Mouse (Mus musculus): Measurements from ENCODE around the gene Ubxn1. TPM values are rescaled to one million over a fixed set of nuclear protein-coding genes. Genes with fewer than 3 reads are reported as not detected.
"Not testable (repeated sequence)": the region's sequence is repeated elsewhere in the genome, so short reads cannot be mapped to it uniquely, and the experiment has no call there.

Gene Ubxn1
- polyA plus RNA-seq (2015; fragmentation: Nextera tagmentation; extraction: Ambion mirVana) = 170 and 175 TPM in 2 replicates

DNA sequence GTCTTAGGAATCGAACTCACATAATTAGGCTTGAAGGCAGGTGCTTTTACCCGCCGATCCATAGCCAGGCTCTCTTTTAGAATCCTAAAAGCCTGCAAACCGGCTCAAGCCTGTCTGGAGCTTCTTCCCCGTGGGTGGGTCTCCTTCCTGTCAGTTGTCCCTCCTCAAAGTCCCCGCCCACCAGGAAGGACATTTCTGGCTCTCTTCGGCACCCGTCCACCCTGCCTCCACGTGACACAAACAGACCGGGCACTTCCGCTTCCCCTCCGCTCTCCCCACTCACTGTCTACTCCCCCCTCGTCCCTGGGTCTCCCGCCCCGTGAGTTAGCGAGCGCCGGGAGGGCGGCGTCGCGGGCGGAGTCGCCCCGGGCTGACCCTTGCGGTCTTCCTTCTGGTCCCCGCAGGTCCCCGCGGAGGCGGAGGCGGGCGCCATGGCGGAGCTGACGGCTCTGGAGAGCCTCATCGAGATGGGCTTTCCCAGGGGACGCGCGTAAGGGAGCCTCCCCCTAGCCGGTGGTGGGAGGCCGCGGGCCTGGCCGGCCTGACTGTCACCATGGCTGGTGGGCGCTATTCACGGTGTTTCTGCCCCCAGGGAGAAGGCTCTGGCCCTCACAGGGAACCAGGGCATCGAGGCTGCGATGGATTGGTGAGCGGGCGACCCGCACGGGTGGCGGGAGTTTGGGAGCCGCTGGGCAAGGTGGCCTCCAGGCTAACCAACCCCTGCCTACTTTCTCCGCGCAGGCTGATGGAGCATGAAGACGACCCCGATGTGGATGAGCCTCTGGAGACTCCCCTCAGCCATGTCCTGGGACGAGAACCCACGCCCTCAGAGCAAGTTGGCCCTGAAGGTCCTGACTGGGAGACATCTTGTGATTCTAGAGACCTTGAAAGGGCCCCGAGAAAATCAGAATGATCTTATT lies at the start of gene Ubxn1:
Gene Ubxn1, plus strand, starts transcription at position 230 of the 920 bp plus-strand sequence.
- ATAC-seq (ENCODE audit: insufficient read depth, low FRiP score) = peak; percentile 96
- H3K27me3 ChIP-seq (ENCODE audit: control insufficient read depth, insufficient read depth, low read length) = no peaks in the 10 kb centered on the region
- peak within 1 kb of the TSS; percentile 78 for H3K4me2 ChIP-seq (ENCODE audit: low read depth, low read length)
- peak within 1 kb of the TSS; percentile 90 for H3K27ac ChIP-seq (ENCODE audit: low read length)
- H3K9me3 ChIP-seq (replicated peaks; ENCODE audit: control insufficient read depth, low read length) = no peaks in the 10 kb centered on the region
- H3K4me1 ChIP-seq (ENCODE audit: control insufficient read depth, insufficient read depth, low read length) = peaks cover 8% of the 10 kb centered on the region
- H3K9ac ChIP-seq (ENCODE audit: low read length) = peak within 1 kb of the TSS; percentile 96
- peaks cover 7% of the 10 kb centered on the region; the same call in 1 of the 2 replicates for H3K36me3 ChIP-seq (ENCODE audit: control insufficient read depth, insufficient read depth, low read length)
- WGBS = under 1% methylated on average over 59 of the region's 59 CpGs
- H3K4me3 ChIP-seq (replicated peaks; ENCODE audit: low read length) = peak within 1 kb of the TSS; percentile 93

DNA sequence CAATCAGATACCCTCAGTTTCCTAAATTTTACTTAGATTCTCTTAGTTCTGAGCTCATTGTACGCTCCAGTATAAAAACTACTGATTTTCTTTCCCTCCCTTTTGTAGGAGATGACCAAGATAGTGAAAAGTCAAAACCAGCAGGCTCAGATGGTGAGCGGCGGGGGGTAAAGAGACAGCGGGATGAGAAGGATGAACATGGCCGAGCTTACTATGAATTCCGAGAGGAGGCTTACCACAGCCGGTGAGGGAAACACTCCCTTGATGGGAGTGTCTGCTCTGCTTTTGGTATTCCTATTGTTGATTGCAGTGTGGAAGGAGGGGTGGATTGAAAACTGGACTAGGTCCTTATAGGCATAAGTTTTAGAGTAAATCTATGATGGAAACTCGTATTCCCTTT lies 48.6 kb upstream of the Ubxn1 start:
- 69% methylated on average over 8 of the region's 8 CpGs for WGBS
- peak overlapping the region; percentile 89 for H3K4me2 ChIP-seq (ENCODE audit: low read depth, low read length)
- H3K4me1 ChIP-seq (ENCODE audit: control insufficient read depth, insufficient read depth, low read length) = peaks cover 17% of the 10 kb centered on the region
- no peak overlapping the region for H3K27ac ChIP-seq (ENCODE audit: low read length)
- H3K4me3 ChIP-seq (replicated peaks; ENCODE audit: low read length) = peak overlapping the region; percentile 100
- H3K27me3 ChIP-seq (ENCODE audit: control insufficient read depth, insufficient read depth, low read length) = no peaks in the 10 kb centered on the region
- H3K36me3 ChIP-seq (ENCODE audit: control insufficient read depth, insufficient read depth, low read length) = peaks cover 26% of the 10 kb centered on the region
- no peaks in the 10 kb centered on the region for H3K9me3 ChIP-seq (replicated peaks; ENCODE audit: control insufficient read depth, low read length)
- no peak for ATAC-seq (ENCODE audit: insufficient read depth, low FRiP score)
- H3K9ac ChIP-seq (ENCODE audit: low read length) = peak overlapping the region; percentile 51

DNA sequence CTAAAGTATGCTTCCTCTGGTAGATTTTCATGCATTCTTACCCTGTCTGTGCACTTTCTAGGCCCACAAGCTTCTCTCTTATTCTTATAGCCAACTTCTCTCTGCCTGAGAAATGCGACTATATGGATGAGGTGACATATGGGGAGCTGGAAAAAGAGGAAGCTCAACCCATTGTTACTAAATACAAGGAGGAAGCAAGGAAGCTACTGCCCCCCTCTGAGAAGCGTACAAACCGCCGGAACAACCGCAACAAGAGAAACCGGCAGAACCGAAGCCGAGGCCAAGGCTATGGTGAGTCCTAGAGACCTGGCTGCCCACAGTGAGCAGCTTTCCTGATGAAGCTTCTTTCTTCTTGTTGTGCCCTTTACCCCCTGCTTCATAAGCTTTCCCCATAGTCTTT lies 41.6 kb upstream of the Ubxn1 start, which contains the start of gene AC129217.1:
Gene AC129217.1, plus strand, starts transcription at position 114 of the 400 bp plus-strand sequence.
- no peak within 1 kb of the TSS for H3K27ac ChIP-seq (ENCODE audit: low read length)
- no peak within 1 kb of the TSS for H3K4me3 ChIP-seq (replicated peaks; ENCODE audit: low read length)
- H3K27me3 ChIP-seq (ENCODE audit: control insufficient read depth, insufficient read depth, low read length) = no peaks in the 10 kb centered on the region
- no peak within 1 kb of the TSS for H3K4me2 ChIP-seq (ENCODE audit: low read depth, low read length)
- no peaks in the 10 kb centered on the region for H3K4me1 ChIP-seq (ENCODE audit: control insufficient read depth, insufficient read depth, low read length)
- H3K36me3 ChIP-seq (ENCODE audit: control insufficient read depth, insufficient read depth, low read length) = peaks cover 52% of the 10 kb centered on the region
- H3K9me3 ChIP-seq (replicated peaks; ENCODE audit: control insufficient read depth, low read length) = no peaks in the 10 kb centered on the region
- no peak within 1 kb of the TSS for H3K9ac ChIP-seq (ENCODE audit: low read length)
- ATAC-seq (ENCODE audit: insufficient read depth, low FRiP score) = no peak
- 92% methylated on average over 8 of the region's 8 CpGs for WGBS

DNA sequence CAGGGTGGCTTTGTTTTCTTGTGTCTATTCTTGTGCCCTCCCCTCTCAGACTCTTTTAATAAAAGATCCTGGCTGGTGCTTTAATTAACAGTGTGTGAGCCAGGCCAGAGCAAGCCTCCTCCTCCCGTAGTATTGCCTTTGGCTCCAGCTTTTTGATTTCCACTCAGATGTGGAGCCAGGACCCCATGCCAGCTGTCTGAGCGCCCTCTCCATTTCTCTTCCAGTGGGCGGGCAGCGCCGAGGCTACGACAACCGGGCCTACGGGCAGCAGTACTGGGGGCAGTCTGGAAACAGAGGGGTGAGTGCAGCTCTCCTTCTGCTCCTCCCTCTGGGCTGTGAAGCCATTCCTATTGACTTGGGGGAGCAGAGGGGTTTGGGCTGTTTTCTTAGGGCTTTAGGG lies 40.6 kb upstream of the Ubxn1 start:
- peaks cover 45% of the 10 kb centered on the region for H3K36me3 ChIP-seq (ENCODE audit: control insufficient read depth, insufficient read depth, low read length)
- H3K4me2 ChIP-seq (ENCODE audit: low read depth, low read length) = no peak overlapping the region
- H3K4me1 ChIP-seq (ENCODE audit: control insufficient read depth, insufficient read depth, low read length) = no peaks in the 10 kb centered on the region
- no peak overlapping the region for H3K27ac ChIP-seq (ENCODE audit: low read length)
- H3K9me3 ChIP-seq (replicated peaks; ENCODE audit: control insufficient read depth, low read length) = no peaks in the 10 kb centered on the region
- no peaks in the 10 kb centered on the region for H3K27me3 ChIP-seq (ENCODE audit: control insufficient read depth, insufficient read depth, low read length)
- H3K4me3 ChIP-seq (replicated peaks; ENCODE audit: low read length) = no peak overlapping the region
- H3K9ac ChIP-seq (ENCODE audit: low read length) = no peak overlapping the region
- ATAC-seq (ENCODE audit: insufficient read depth, low FRiP score) = no peak
- 92% methylated on average over 8 of the region's 8 CpGs for WGBS

DNA sequence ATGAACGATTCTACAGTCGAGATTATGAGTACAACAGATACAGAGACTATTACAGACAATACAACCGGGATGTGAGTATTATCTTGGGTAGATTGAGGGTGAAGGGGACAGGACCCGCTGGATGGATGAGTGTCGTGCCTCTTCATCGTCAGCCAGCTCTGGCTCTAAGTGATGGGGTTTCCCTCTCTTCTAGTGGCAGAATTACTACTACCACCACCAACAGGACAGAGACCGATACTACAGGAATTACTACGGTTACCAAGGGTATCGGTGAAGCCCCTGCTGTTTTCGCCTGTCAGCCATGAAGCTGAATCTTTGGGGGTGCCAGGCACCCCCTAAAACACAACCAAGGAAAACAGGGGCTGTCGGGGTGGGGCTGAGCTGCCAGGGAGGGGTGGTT lies 40.0 kb upstream of the Ubxn1 start:
- no peaks in the 10 kb centered on the region for H3K9me3 ChIP-seq (replicated peaks; ENCODE audit: control insufficient read depth, low read length)
- no peak overlapping the region for H3K4me3 ChIP-seq (replicated peaks; ENCODE audit: low read length)
- H3K27me3 ChIP-seq (ENCODE audit: control insufficient read depth, insufficient read depth, low read length) = no peaks in the 10 kb centered on the region
- H3K4me2 ChIP-seq (ENCODE audit: low read depth, low read length) = no peak overlapping the region
- H3K9ac ChIP-seq (ENCODE audit: low read length) = no peak overlapping the region
- H3K4me1 ChIP-seq (ENCODE audit: control insufficient read depth, insufficient read depth, low read length) = no peaks in the 10 kb centered on the region
- ATAC-seq (ENCODE audit: insufficient read depth, low FRiP score) = no peak
- H3K27ac ChIP-seq (ENCODE audit: low read length) = no peak overlapping the region
- peaks cover 43% of the 10 kb centered on the region for H3K36me3 ChIP-seq (ENCODE audit: control insufficient read depth, insufficient read depth, low read length)
- WGBS = 83% methylated on average over 11 of the region's 11 CpGs

DNA sequence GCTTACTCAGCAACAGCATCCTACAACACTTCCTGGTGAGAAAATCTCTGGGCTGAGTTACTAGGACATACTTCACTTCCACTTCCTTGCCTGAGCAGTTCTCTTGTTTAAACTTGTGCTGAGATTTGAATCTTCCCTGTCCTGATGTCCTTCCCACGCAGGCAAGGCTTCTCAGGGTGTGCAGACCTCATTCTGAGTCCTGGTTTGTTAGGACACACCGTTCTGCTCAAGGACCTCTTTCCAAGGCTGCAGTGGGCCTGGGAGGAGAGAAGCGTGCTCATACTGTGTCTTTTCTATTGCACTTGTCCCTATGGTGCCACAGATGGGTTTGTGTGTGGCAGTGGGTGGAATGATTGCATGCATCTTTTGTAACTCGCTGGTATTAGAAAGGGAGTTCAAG lies 38.3 kb upstream of the Ubxn1 start:
- Histone ChIP-seq H3K27me3 (ENCODE audit: control insufficient read depth, insufficient read depth, low read length) (no peaks in the 10 kb centered on the region), H3K9ac (ENCODE audit: low read length) (no peak overlapping the region), H3K36me3 (ENCODE audit: control insufficient read depth, insufficient read depth, low read length) (peaks cover 38% of the 10 kb centered on the region; the same call in 1 of the 2 replicates), H3K27ac (ENCODE audit: low read length) (no peak overlapping the region), H3K4me1 (ENCODE audit: control insufficient read depth, insufficient read depth, low read length) (peaks cover under 1% of the 10 kb centered on the region; the same call in 1 of the 2 replicates), H3K9me3 (replicated peaks; ENCODE audit: control insufficient read depth, low read length) (no peaks in the 10 kb centered on the region), H3K4me2 (ENCODE audit: low read depth, low read length) (no peak overlapping the region), H3K4me3 (replicated peaks; ENCODE audit: low read length) (no peak overlapping the region)
- 85% methylated on average over 4 of the region's 4 CpGs for WGBS
- no peak for ATAC-seq (ENCODE audit: insufficient read depth, low FRiP score)

DNA sequence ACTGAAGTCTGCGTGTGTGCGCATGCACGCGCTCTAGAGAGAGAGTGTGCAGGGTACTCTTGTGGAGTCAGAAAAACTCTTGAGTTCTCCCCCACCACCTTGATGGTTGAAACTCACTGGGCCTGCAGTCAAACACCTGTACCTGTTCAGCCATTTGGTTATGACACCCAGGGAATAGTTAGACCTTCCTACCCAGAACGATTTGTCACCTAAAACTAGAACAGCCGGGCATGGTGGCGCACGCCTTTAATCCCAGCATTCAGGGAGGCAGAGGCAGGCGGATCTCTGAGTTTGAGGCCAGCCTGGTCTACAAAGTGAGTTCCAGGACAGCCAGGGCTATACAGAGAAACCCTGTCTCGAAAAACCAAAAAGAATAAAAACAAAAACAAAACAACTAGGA lies 35.0 kb upstream of the Ubxn1 start:
- not testable (repeated sequence) for H3K9me3 ChIP-seq (replicated peaks; ENCODE audit: control insufficient read depth, low read length); H3K27ac ChIP-seq (ENCODE audit: low read length); H3K27me3 ChIP-seq (ENCODE audit: control insufficient read depth, insufficient read depth, low read length); H3K4me3 ChIP-seq (replicated peaks; ENCODE audit: low read length); H3K4me2 ChIP-seq (ENCODE audit: low read depth, low read length); H3K9ac ChIP-seq (ENCODE audit: low read length); ATAC-seq (ENCODE audit: insufficient read depth, low FRiP score)
- Histone ChIP-seq H3K36me3 (ENCODE audit: control insufficient read depth, insufficient read depth, low read length) (peaks cover 15% of the 10 kb centered on the region; the same call in 1 of the 2 replicates), H3K4me1 (ENCODE audit: control insufficient read depth, insufficient read depth, low read length) (peaks cover 16% of the 10 kb centered on the region)
- WGBS = 96% methylated on average over 10 of the region's 10 CpGs

DNA sequence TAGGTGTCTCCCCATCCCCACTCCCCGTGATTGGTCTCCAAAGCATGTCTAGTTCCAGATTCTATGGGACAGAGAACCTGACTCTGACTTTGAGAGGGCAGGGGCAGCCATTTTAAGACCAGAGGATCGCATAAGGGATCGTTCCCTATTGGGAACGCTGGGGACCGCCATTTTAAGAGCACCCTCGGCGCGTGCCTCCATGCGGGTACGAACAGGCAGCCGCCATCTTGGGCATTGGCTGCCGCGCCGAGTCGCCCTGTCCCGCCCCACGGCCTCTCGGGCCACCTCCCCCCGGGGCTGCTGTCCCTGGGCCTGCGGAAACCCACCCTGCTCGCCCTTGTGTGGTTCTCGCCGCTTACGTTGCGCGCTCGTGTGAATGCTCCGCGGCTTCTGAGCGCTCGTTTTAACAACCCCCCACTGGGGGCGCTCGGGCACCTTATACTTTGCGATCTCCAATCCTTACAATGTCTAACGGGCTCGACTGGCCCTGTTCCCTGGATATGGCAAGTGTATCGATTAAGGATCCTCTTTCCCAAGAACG lies 34.0 kb upstream of the Ubxn1 start, which contains the start of gene Bscl2:
Gene Bscl2, plus strand, starts transcription at position 217 of the 541 bp plus-strand sequence.
- Histone ChIP-seq H3K27me3 (ENCODE audit: control insufficient read depth, insufficient read depth, low read length) (no peaks in the 10 kb centered on the region), H3K9me3 (replicated peaks; ENCODE audit: control insufficient read depth, low read length) (no peaks in the 10 kb centered on the region), H3K36me3 (ENCODE audit: control insufficient read depth, insufficient read depth, low read length) (peaks cover 7% of the 10 kb centered on the region; the same call in 1 of the 2 replicates), H3K9ac (ENCODE audit: low read length) (peak within 1 kb of the TSS; percentile 91), H3K27ac (ENCODE audit: low read length) (peak within 1 kb of the TSS; percentile 97), H3K4me1 (ENCODE audit: control insufficient read depth, insufficient read depth, low read length) (peaks cover 16% of the 10 kb centered on the region), H3K4me2 (ENCODE audit: low read depth, low read length) (peak within 1 kb of the TSS; percentile 96), H3K4me3 (replicated peaks; ENCODE audit: low read length) (peak within 1 kb of the TSS; percentile 66)
- ATAC-seq (ENCODE audit: insufficient read depth, low FRiP score) = peak; percentile 68; the same call in 1 of the 2 replicates
- under 1% methylated on average over 38 of the region's 38 CpGs for WGBS

All from stomach, embryonic 16.5 days (tissue).